Mouse (Mus musculus) liver, postnatal 0 days (tissue): ENCODE measurements around the gene Slc30a6.

Source experiments
- CTCF ChIP-seq: sonication (generic); IDR thresholded peaks from 2 replicates; pipeline ENCODE4 v1.5.1; 2016; ENCODE audit warnings: antibody characterized with exemption, low read depth
- EP300 ChIP-seq: IDR thresholded peaks from 2 replicates; pipeline ENCODE4 v1.6.1; 2016; ENCODE audit warnings: antibody characterized with exemption, low read depth, mild to moderate bottlenecking

DNA sequence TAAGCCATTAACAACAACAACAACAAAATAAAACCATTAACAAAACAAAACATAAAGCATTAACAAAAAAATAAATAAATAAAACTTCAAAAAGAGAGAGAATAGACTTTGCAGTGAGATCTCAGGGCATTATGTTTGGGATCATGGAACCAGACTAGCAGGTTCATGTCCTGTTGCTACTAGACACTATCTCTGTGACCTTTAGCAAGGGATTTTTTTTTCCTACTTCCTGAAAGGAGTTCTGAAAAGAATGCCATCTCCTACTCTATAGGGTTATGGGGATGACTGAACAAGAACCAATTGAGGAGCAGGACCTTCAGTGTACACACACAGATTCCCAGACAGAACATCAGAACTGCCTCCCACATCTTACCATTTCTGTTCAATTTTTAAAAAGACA, 68.1 kb downstream of the Slc30a6 start:
- TF ChIP-seq EP300 = no peak
- no peak for TF ChIP-seq CTCF
